Mouse (Mus musculus) kidney, embryonic 15.5 days (tissue): ENCODE data around the gene Ppp6c. TPM values are rescaled to one million over a fixed set of nuclear protein-coding genes. Genes with fewer than 3 reads are reported as not detected.
"Not testable (repeated sequence)": the region's sequence is repeated elsewhere in the genome, so short reads cannot be mapped to it uniquely, and the experiment has no call there.

Source experiments
- ATAC-seq: fragments of 200-750 bp; cut with Nextera tagmentation; replicated peaks from 2 replicates; pipeline ENCODE4 v1.8.0; 2017; ENCODE audit warnings: moderate TSS enrichment; ENCODE audit not compliant: low FRiP score
- H3K27ac ChIP-seq: fragments of 300-500 bp; sonication (generic); 2 replicates; pipeline ENCODE4 v1.5.1; 2015; ENCODE audit warnings: mild to moderate bottlenecking, inconsistent platforms
- H3K27me3 ChIP-seq: fragments of 300-500 bp; sonication (generic); 2 replicates; pipeline ENCODE4 v1.6.1; 2015; ENCODE audit warnings: inconsistent platforms
- H3K36me3 ChIP-seq: fragments of 300-500 bp; sonication (generic); 2 replicates; pipeline ENCODE4 v1.6.1; 2015; ENCODE audit warnings: inconsistent platforms
- H3K4me1 ChIP-seq: fragments of 300-500 bp; sonication (generic); 2 replicates; pipeline ENCODE4 v1.6.1; 2015; ENCODE audit warnings: inconsistent platforms
- H3K4me2 ChIP-seq: fragments of 300-500 bp; sonication (generic); 2 replicates; pipeline ENCODE4 v1.6.1; 2015; ENCODE audit warnings: moderate library complexity, mild to moderate bottlenecking, inconsistent platforms
- H3K4me3 ChIP-seq: fragments of 300-500 bp; sonication (generic); replicated peaks from 2 replicates; pipeline ENCODE4 v1.5.1; 2015; ENCODE audit warnings: mild to moderate bottlenecking, inconsistent platforms
- H3K9ac ChIP-seq: fragments of 300-500 bp; sonication (generic); 2 replicates; pipeline ENCODE4 v1.6.1; 2015; ENCODE audit warnings: mild to moderate bottlenecking, inconsistent platforms
- H3K9me3 ChIP-seq: fragments of 300-500 bp; sonication (generic); replicated peaks from 2 replicates; pipeline ENCODE4 v1.6.1; 2016; ENCODE audit warnings: inconsistent platforms
- WGBS: fragments of 180-500 bp; shearing (Covaris S2); methylation state at CpG from one replicate; pipeline ENCODE4 v1.1.7; 2015; ENCODE audit warnings: mixed read lengths; 5-methylcytosine and 5-hydroxymethylcytosine counted together
- polyA plus RNA-seq: library from polyadenylated mRNA; unstranded; fragments of >200 nt; fragmentation: Nextera tagmentation; extraction: Ambion mirVana; gene quantifications from 2 replicates; pipeline ENCODE4 v1.2.1, GENCODE M21; 2015

Gene Ppp6c
- 70.8 and 79.5 TPM in 2 replicates for polyA plus RNA-seq

GRCm38 (mm10) chr2:39226019-39226640 is at the start of gene Ppp6c:
Ppp6c (minus strand) TSS chr2:39226451.
- Histone ChIP-seq H3K27ac (peak within 1 kb of the TSS; percentile 97), H3K4me3 (peak within 1 kb of the TSS; percentile 89), H3K9me3 (no peaks in the 10 kb centered on the region), H3K9ac (peak within 1 kb of the TSS; percentile 82), H3K4me2 (peak within 1 kb of the TSS; percentile 63), H3K36me3 (no peaks in the 10 kb centered on the region), H3K27me3 (no peaks in the 10 kb centered on the region), H3K4me1 (peaks cover 15% of the 10 kb centered on the region)
- ATAC-seq = peak; percentile 99
- under 1% methylated on average over 41 of the region's 56 CpGs for WGBS

GRCm38 (mm10) chr2:39268357-39268756 is 42.1 kb upstream of the Ppp6c start:
- no peak overlapping the region for H3K27ac ChIP-seq
- ATAC-seq = no peak
- H3K4me2 ChIP-seq = no peak overlapping the region
- WGBS = 49% methylated on average over 3 of the region's 3 CpGs
- no peaks in the 10 kb centered on the region for H3K27me3 ChIP-seq
- no peaks in the 10 kb centered on the region for H3K4me1 ChIP-seq
- no peaks in the 10 kb centered on the region for H3K36me3 ChIP-seq
- H3K9me3 ChIP-seq = no peaks in the 10 kb centered on the region
- H3K4me3 ChIP-seq = no peak overlapping the region
- no peak overlapping the region for H3K9ac ChIP-seq

GRCm38 (mm10) chr2:39252275-39252674 is 26.0 kb upstream of the Ppp6c start:
- not testable (repeated sequence) for H3K9ac ChIP-seq, H3K4me3 ChIP-seq, H3K4me2 ChIP-seq, ATAC-seq, H3K36me3 ChIP-seq, H3K4me1 ChIP-seq, H3K9me3 ChIP-seq, H3K27ac ChIP-seq, H3K27me3 ChIP-seq
- WGBS = 93% methylated on average over 11 of the region's 11 CpGs

- WGBS = 90% methylated on average over 10 of the region's 11 CpGs
- H3K27ac ChIP-seq, H3K9ac ChIP-seq, H3K36me3 ChIP-seq, H3K27me3 ChIP-seq, ATAC-seq, H3K4me3 ChIP-seq, H3K4me1 ChIP-seq, H3K9me3 ChIP-seq, H3K4me2 ChIP-seq: not testable (repeated sequence)
Measured at GRCm38 (mm10) chr2:39246862-39247261, 20.6 kb upstream of the Ppp6c start.

- H3K4me1 ChIP-seq = peaks cover 15% of the 10 kb centered on the region
- H3K27me3 ChIP-seq = no peaks in the 10 kb centered on the region
- H3K9ac ChIP-seq = no peak overlapping the region
- ATAC-seq = no peak
- H3K4me2 ChIP-seq = peak overlapping the region; percentile 63
- H3K9me3 ChIP-seq = no peaks in the 10 kb centered on the region
- H3K4me3 ChIP-seq = peak overlapping the region; percentile 89
- H3K27ac ChIP-seq = peak overlapping the region; percentile 54; the same call in 1 of the 2 replicates
- WGBS = 30% methylated on average over 3 of the region's 3 CpGs
- no peaks in the 10 kb centered on the region for H3K36me3 ChIP-seq
Measured at GRCm38 (mm10) chr2:39226731-39227130, 480 bp upstream of the Ppp6c start.

- Histone ChIP-seq H3K9ac (peak overlapping the region; percentile 82), H3K4me1 (peaks cover 15% of the 10 kb centered on the region), H3K4me3 (peak overlapping the region; percentile 89), H3K4me2 (peak overlapping the region; percentile 63), H3K27ac (peak overlapping the region; percentile 97)
- 3% methylated on average over 36 of the region's 36 CpGs for WGBS
- not testable (repeated sequence) for H3K27me3 ChIP-seq, H3K36me3 ChIP-seq, H3K9me3 ChIP-seq
- peak; percentile 76 for ATAC-seq
Measured at GRCm38 (mm10) chr2:39225331-39226018, 776 bp downstream of the Ppp6c start.

- H3K27ac ChIP-seq = no peak overlapping the region
- peaks cover 15% of the 10 kb centered on the region for H3K4me1 ChIP-seq
- H3K27me3 ChIP-seq = no peaks in the 10 kb centered on the region
- H3K9ac ChIP-seq = no peak overlapping the region
- H3K36me3 ChIP-seq = no peaks in the 10 kb centered on the region
- peak overlapping the region; percentile 89 for H3K4me3 ChIP-seq
- no peak for ATAC-seq
- no peaks in the 10 kb centered on the region for H3K9me3 ChIP-seq
- peak overlapping the region; percentile 63 for H3K4me2 ChIP-seq
Measured at GRCm38 (mm10) chr2:39224621-39225020, 1.6 kb downstream of the Ppp6c start.

- Histone ChIP-seq H3K27ac (no peak overlapping the region), H3K9ac (no peak overlapping the region), H3K4me1 (peaks cover 11% of the 10 kb centered on the region), H3K9me3 (no peaks in the 10 kb centered on the region), H3K4me2 (no peak overlapping the region), H3K27me3 (no peaks in the 10 kb centered on the region), H3K36me3 (no peaks in the 10 kb centered on the region), H3K4me3 (no peak overlapping the region)
- WGBS = 95% methylated on average over 6 of the region's 6 CpGs
- no peak for ATAC-seq
Measured at GRCm38 (mm10) chr2:39220010-39220409, 6.2 kb downstream of the Ppp6c start.

GRCm38 (mm10) chr2:39219034-39219433 is 7.2 kb downstream of the Ppp6c start:
- H3K9ac ChIP-seq = no peak overlapping the region
- no peak overlapping the region for H3K4me2 ChIP-seq
- no peaks in the 10 kb centered on the region for H3K9me3 ChIP-seq
- no peak for ATAC-seq
- H3K4me3 ChIP-seq = no peak overlapping the region
- no peaks in the 10 kb centered on the region for H3K27me3 ChIP-seq
- H3K4me1 ChIP-seq = 0 out of 2 replicates have a peak, but pooled peaks cover 4% of the 10 kb centered on the region
- H3K36me3 ChIP-seq = no peaks in the 10 kb centered on the region
- no peak overlapping the region for H3K27ac ChIP-seq
- 86% methylated on average over 3 of the region's 3 CpGs for WGBS

- Histone ChIP-seq H3K27me3 (no peaks in the 10 kb centered on the region), H3K27ac (no peak overlapping the region), H3K4me1 (0 out of 2 replicates have a peak, but pooled peaks cover 4% of the 10 kb centered on the region), H3K9me3 (no peaks in the 10 kb centered on the region), H3K36me3 (no peaks in the 10 kb centered on the region), H3K9ac (no peak overlapping the region), H3K4me3 (no peak overlapping the region), H3K4me2 (no peak overlapping the region)
- 97% methylated on average over 4 of the region's 4 CpGs for WGBS
- no peak for ATAC-seq
Measured at GRCm38 (mm10) chr2:39217150-39217549, 9.1 kb downstream of the Ppp6c start.

GRCm38 (mm10) chr2:39210738-39211137 is 15.5 kb downstream of the Ppp6c start:
- H3K4me3 ChIP-seq = no peak overlapping the region
- no peak overlapping the region for H3K27ac ChIP-seq
- peaks cover 8% of the 10 kb centered on the region; the same call in 1 of the 2 replicates for H3K36me3 ChIP-seq
- H3K4me2 ChIP-seq = no peak overlapping the region
- 0 out of 2 replicates have a peak, but pooled peaks cover 4% of the 10 kb centered on the region for H3K4me1 ChIP-seq
- 91% methylated on average over 4 of the region's 4 CpGs for WGBS
- no peaks in the 10 kb centered on the region for H3K9me3 ChIP-seq
- no peak overlapping the region for H3K9ac ChIP-seq
- no peaks in the 10 kb centered on the region for H3K27me3 ChIP-seq
- no peak for ATAC-seq

GRCm38 (mm10) chr2:39203359-39203758 is 22.9 kb downstream of the Ppp6c start:
- Histone ChIP-seq H3K27me3 (no peaks in the 10 kb centered on the region), H3K4me2 (no peak overlapping the region), H3K9ac (no peak overlapping the region), H3K4me1 (no peaks in the 10 kb centered on the region), H3K36me3 (peaks cover 51% of the 10 kb centered on the region), H3K9me3 (no peaks in the 10 kb centered on the region), H3K4me3 (no peak overlapping the region), H3K27ac (no peak overlapping the region)
- ATAC-seq = no peak
- 92% methylated on average over 2 of the region's 2 CpGs for WGBS
